Mouse (Mus musculus) forebrain, postnatal 0 days (tissue): ENCODE measurements around the gene Tmcc3. TPM values are rescaled to one million over a fixed set of nuclear protein-coding genes. Genes with fewer than 3 reads are reported as not detected.

Experiments used
- ATAC-seq: fragments of 200-750 bp; cut with Nextera tagmentation; 2 replicates; pipeline ENCODE4 v1.8.0; 2017; ENCODE audit warnings: mild to moderate bottlenecking, moderate library complexity
- DNase-seq: peaks from one replicate; pipeline ENCODE4 v3.0.0-alpha.2; 2015
- H3K27ac ChIP-seq: fragments of 300-500 bp; sonication (generic); 2 replicates; pipeline ENCODE4 v1.5.1; 2014; ENCODE audit warnings: low read depth, mild to moderate bottlenecking, antibody characterized with exemption, low read length, moderate library complexity, mixed read lengths
- H3K27me3 ChIP-seq: fragments of 300-500 bp; sonication (generic); 2 replicates; pipeline ENCODE4 v1.6.1; 2014; ENCODE audit warnings: mild to moderate bottlenecking, low read length, mixed read lengths; ENCODE audit not compliant: insufficient read depth
- H3K36me3 ChIP-seq: fragments of 300-500 bp; sonication (generic); 2 replicates; pipeline ENCODE4 v1.6.1; 2014; ENCODE audit warnings: mild to moderate bottlenecking, moderate library complexity; ENCODE audit not compliant: insufficient read depth
- H3K4me1 ChIP-seq: fragments of 300-500 bp; sonication (generic); 2 replicates; pipeline ENCODE4 v1.6.1; 2014; ENCODE audit warnings: antibody characterized with exemption; ENCODE audit not compliant: insufficient read depth
- H3K4me2 ChIP-seq: fragments of 300-500 bp; sonication (generic); 2 replicates; pipeline ENCODE4 v1.6.1; 2014; ENCODE audit warnings: low read depth, mild to moderate bottlenecking, moderate library complexity
- H3K4me3 ChIP-seq: fragments of 300-500 bp; sonication (generic); 2 replicates; pipeline ENCODE4 v1.5.1; 2014; ENCODE audit warnings: low read depth, low read length, mixed read lengths
- H3K9ac ChIP-seq: fragments of 300-500 bp; sonication (generic); 2 replicates; pipeline ENCODE4 v1.6.1; 2014; ENCODE audit warnings: mild to moderate bottlenecking
- H3K9me3 ChIP-seq: fragments of 300-500 bp; sonication (generic); 2 replicates; pipeline ENCODE4 v1.6.1; 2016; ENCODE audit warnings: low read length
- CTCF ChIP-seq: sonication (generic); IDR thresholded peaks from 2 replicates; pipeline ENCODE4 v1.5.1; 2016; ENCODE audit warnings: antibody characterized with exemption, control low read depth, low read depth
- WGBS: fragments of 180-500 bp; shearing (Covaris S2); extraction: QIAGEN DNeasy Blood & Tissue Kit; methylation state at CpG from one replicate; pipeline ENCODE4 v1.1.7; 2014; 5-methylcytosine and 5-hydroxymethylcytosine counted together
- polyA plus RNA-seq: library from polyadenylated mRNA; unstranded; fragments of >200 nt; fragmentation: Nextera tagmentation; extraction: Ambion mirVana; gene quantifications from 2 replicates; pipeline ENCODE4 v1.2.1, GENCODE M21; 2015
- total RNA-seq: library from RNA; depleted of rRNA; stranded (reverse); fragments of >200 nt; gene quantifications from 2 replicates; pipeline ENCODE4 v1.2.3, GENCODE M21; 2014

Gene Tmcc3
- total and polyA plus RNA-seq, 2 experiments from 2014 or later, result 7.5 to 10.2 TPM

DNA sequence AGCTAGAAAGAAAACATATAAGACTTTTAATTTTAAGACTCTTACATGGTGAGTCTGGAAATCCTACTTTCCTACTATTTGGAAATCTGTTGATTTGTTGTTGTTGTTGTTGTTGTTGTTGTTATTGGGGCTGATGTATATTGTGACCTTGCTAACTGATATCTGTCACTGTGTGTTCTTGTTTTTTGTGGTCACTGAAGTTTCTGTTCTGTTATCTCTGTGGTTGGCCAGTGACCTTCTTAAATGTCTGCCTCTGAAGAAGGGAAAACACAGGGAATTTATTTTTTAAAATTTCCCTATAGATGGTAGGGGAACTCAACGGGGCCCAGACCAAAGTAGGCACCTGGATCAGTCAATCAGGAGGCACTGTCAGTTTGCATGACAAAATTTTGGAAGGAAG is 48.9 kb downstream of the Tmcc3 start:
- TF ChIP-seq CTCF, result no peak
- Histone ChIP-seq H3K9me3 (no peaks in the 10 kb centered on the region), H3K27ac (no peak overlapping the region), H3K4me1 (no peaks in the 10 kb centered on the region), H3K9ac (no peak overlapping the region), H3K4me3 (no peak overlapping the region), H3K36me3 (no peaks in the 10 kb centered on the region), H3K27me3 (no peaks in the 10 kb centered on the region), H3K4me2 (no peak overlapping the region)
- no peak for DNase-seq
- ATAC-seq, result no peak
- WGBS, result 58% methylated on average over 1 of the region's 1 CpGs

DNA sequence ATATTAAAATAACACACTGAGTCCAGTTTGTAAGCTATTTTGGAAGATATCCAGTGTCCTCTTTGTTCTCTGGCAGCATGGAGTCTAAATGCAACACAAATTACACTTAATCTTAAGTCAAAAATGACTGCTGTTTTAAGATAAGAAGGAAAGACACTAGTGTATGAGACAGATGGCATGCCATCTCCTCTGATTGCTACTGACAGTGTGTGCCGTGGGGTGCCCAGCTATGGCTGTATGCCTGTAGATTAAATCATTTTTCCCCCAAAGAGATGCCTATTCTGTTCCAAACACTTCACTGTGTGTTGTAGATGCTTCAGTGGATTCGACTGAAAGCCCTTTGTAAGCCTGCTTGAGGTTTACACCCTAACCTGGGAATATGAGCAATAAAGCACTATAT is 59.5 kb downstream of the Tmcc3 start:
- DNase-seq (peak; percentile 35), ATAC-seq (peak; percentile 65)
- H3K27ac ChIP-seq, result no peak overlapping the region
- no peak for TF ChIP-seq CTCF
- H3K4me3 ChIP-seq, result no peak overlapping the region
- no peaks in the 10 kb centered on the region for H3K27me3 ChIP-seq
- H3K9me3 ChIP-seq, result no peaks in the 10 kb centered on the region
- WGBS, result 34% methylated on average over 2 of the region's 2 CpGs
- no peaks in the 10 kb centered on the region for H3K4me1 ChIP-seq
- no peak overlapping the region for H3K9ac ChIP-seq
- H3K36me3 ChIP-seq, result no peaks in the 10 kb centered on the region
- H3K4me2 ChIP-seq, result no peak overlapping the region

DNA sequence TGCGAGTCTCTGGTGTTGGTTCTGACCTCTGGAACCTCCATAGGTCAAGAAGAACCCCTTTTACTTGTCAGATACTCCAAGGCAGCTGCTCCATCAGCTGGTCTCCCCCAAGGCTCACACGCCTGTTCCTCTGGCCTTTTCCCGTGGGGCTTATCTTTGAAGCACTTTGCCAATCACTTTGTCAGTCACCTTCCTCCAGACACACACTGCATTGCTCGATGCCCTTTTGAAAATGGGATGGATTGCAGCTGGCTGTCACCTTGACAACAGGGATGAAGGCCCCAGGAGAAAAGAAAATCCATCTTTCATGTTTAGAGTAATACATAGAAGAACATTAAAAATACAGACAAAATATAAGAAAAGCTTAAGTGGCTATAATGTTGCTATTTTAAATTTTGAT is 65.2 kb downstream of the Tmcc3 start:
- Histone ChIP-seq H3K36me3 (no peaks in the 10 kb centered on the region), H3K9me3 (no peaks in the 10 kb centered on the region), H3K9ac (no peak overlapping the region), H3K4me2 (no peak overlapping the region), H3K4me3 (no peak overlapping the region), H3K27ac (no peak overlapping the region), H3K4me1 (peaks cover 7% of the 10 kb centered on the region; the same call in 1 of the 2 replicates), H3K27me3 (no peaks in the 10 kb centered on the region)
- no peak for ATAC-seq
- no peak for DNase-seq
- 49% methylated on average over 4 of the region's 4 CpGs for WGBS
- no peak for TF ChIP-seq CTCF

DNA sequence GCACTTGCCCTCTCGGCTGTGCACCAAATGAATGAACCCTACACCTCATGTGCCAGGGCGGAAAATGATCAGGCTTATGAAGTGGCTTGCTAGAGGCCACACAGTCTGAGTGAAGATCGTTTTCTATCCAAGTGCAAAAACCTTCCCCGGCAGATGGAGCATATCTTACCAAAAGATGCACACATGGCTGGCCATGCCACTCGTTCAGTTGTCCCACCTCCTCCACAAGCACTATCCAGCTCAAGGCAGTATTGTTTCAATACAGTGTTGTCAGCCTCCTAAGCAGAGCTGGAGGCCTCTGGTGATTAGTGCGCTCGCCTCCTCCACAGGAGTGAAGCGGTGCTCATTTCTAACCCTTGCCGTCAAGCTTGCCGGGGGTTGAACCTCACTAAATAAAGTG is 66.1 kb downstream of the Tmcc3 start:
- Histone ChIP-seq H3K27me3 (no peaks in the 10 kb centered on the region), H3K4me2 (peak overlapping the region; percentile 23; the same call in 1 of the 2 replicates), H3K9ac (no peak overlapping the region), H3K4me3 (no peak overlapping the region), H3K27ac (peak overlapping the region; percentile 57; the same call in 1 of the 2 replicates), H3K4me1 (peaks cover 7% of the 10 kb centered on the region; the same call in 1 of the 2 replicates), H3K36me3 (no peaks in the 10 kb centered on the region), H3K9me3 (no peaks in the 10 kb centered on the region)
- TF ChIP-seq CTCF, result no peak
- WGBS, result 59% methylated on average over 10 of the region's 10 CpGs
- peak; percentile 67 for ATAC-seq
- peak; percentile 40 for DNase-seq

DNA sequence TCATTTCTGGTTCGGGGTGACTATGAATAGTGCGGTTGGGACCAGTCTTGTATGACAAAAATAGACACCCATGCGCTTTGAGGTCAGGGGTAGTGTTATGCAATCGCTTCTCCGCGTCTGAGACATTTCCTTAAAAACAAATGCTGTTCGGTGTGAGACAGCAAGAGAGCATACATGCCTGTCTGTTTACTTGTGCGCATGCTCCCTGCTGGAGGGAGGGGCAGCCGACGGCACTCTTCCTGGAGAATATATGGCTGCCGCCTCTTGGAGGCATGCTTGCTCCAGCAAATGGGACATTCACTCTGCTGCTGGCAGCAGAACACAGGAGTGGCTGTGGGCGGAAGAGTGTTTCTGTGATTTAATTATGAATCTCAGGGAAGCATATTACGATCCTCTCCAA is 66.6 kb downstream of the Tmcc3 start:
- ATAC-seq, result peak; percentile 95
- 0 out of 2 replicates have a peak overlapping the region, but pooled peaks have one; percentile 2 for H3K4me3 ChIP-seq
- H3K9me3 ChIP-seq, result no peaks in the 10 kb centered on the region
- 48% methylated on average over 13 of the region's 13 CpGs for WGBS
- H3K4me2 ChIP-seq, result peak overlapping the region; percentile 23
- H3K27me3 ChIP-seq, result no peaks in the 10 kb centered on the region
- H3K36me3 ChIP-seq, result no peaks in the 10 kb centered on the region
- TF ChIP-seq CTCF, result peak; percentile 70
- peak overlapping the region; percentile 64 for H3K27ac ChIP-seq
- peaks cover 7% of the 10 kb centered on the region; the same call in 1 of the 2 replicates for H3K4me1 ChIP-seq
- H3K9ac ChIP-seq, result 0 out of 2 replicates have a peak overlapping the region, but pooled peaks have one; percentile 10
- DNase-seq, result peak; percentile 89

DNA sequence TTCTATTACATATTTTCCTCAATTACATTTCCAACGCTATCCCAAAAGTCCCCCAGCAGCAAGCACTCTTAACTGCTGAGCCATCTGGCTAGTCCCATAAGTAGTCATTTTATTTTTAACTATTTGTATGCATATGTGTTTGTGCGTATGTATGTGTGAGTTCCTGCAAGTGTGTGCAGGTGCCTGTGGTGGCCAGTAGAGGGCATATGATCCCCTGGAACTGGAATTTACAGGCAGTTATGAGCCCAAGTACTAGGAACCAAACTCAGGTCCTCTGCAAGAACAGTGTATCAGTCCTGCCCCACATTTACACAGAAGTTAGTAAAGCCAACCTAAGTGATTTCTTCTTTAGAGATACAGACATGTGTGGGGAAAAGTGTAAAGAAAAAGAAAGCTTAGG is 68.3 kb downstream of the Tmcc3 start:
- 78% methylated on average over 2 of the region's 2 CpGs for WGBS
- Histone ChIP-seq H3K27me3 (no peaks in the 10 kb centered on the region), H3K4me1 (peaks cover 7% of the 10 kb centered on the region; the same call in 1 of the 2 replicates), H3K4me2 (no peak overlapping the region), H3K9ac (no peak overlapping the region), H3K9me3 (no peaks in the 10 kb centered on the region), H3K27ac (no peak overlapping the region), H3K4me3 (no peak overlapping the region), H3K36me3 (no peaks in the 10 kb centered on the region)
- ATAC-seq (no peak), DNase-seq (no peak)
- TF ChIP-seq CTCF, result peak; percentile 50

DNA sequence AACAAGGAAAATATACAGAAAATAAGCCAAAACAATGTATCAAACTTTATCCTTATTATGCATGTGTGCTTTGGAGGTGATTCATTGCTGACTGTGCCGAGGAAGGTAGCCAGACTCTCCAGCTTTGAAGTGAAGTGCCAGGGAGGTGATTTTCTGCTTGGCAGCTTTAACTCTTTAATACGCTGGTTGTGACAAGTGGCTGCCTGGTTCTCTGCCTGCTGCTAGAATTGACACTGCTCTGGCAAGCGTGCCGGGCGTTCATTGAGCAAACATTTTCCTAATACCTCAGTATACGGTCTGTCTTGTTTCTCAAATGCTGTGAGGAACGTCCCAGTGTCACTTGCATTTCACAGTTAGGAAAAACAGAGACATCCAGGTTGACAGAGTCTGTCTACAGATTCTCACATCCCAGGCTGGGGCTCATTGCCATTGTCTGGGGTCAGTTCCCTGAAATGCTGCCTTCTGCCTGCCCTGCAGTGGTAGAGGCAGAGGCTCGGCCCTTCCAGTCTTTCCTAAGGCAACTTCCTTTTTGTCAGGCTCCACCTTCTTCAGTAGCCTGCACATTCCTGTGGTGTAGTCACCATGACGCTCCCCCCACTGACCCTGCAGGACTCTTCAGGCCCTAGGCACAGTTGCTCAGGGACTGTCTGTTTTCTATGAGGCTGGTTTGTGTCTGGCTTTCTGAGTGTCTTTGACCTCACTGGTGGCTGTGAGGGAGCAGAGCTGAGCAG is 69.1 kb downstream of the Tmcc3 start:
- DNase-seq (no peak), ATAC-seq (no peak)
- H3K4me1 ChIP-seq, result peaks cover 7% of the 10 kb centered on the region; the same call in 1 of the 2 replicates
- TF ChIP-seq CTCF, result no peak
- WGBS, result 44% methylated on average over 9 of the region's 9 CpGs
- H3K4me3 ChIP-seq, result no peak overlapping the region
- H3K36me3 ChIP-seq, result no peaks in the 10 kb centered on the region
- H3K27me3 ChIP-seq, result no peaks in the 10 kb centered on the region
- H3K9me3 ChIP-seq, result peaks cover 6% of the 10 kb centered on the region; the same call in 1 of the 2 replicates
- H3K27ac ChIP-seq, result no peak overlapping the region
- no peak overlapping the region for H3K9ac ChIP-seq
- no peak overlapping the region for H3K4me2 ChIP-seq
